Mouse (Mus musculus): ENCODE measurements around the gene Prkag2.

The Prkag2 gene

DNA sequence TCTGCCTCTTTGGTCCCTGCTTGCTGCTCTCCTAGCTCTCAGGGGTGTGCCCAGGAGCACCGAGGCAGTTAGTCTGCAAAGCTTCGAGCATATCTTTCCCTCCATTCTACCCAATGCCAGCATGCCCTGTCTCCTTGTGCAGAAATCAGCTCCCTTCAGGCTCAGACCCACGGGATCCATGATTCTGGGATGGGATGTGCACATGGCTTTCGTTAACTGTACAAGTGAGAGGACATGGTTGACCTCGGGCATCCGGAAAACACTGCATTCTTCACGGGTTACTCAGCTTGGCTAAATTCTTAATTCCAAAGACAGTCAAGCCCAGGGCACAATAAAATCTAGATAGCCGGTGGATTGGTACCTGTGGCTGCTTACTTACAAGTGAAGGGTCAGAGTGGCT is 213.2 kb downstream of the Prkag2 start:
- Histone ChIP-seq H3K4me1 (replicated peaks; ENCODE audit: low read depth, low read length) (peaks cover 29% of the 10 kb centered on the region), H3K27me3 (ENCODE audit: insufficient read depth, low read length) (no peaks in the 10 kb centered on the region), H3K36me3 (ENCODE audit: insufficient read depth, low read length) (peaks cover 32% of the 10 kb centered on the region), H3K4me3 (replicated peaks; ENCODE audit: low read length) (no peak overlapping the region), H3K9me3 (ENCODE audit: low read length) (no peaks in the 10 kb centered on the region)
- TF ChIP-seq NANOG (IDR thresholded peaks at IDR 0.05; ENCODE audit: borderline replicate concordance, low read length) (no peak), CTCF (conservative IDR thresholded peaks at IDR 0.05; ENCODE audit: low read length) (no peak)

- H3K36me3 ChIP-seq (ENCODE audit: insufficient read depth, low read length) = peaks cover 29% of the 10 kb centered on the region
- H3K9me3 ChIP-seq (ENCODE audit: low read length) = no peaks in the 10 kb centered on the region
- H3K4me1 ChIP-seq (replicated peaks; ENCODE audit: low read depth, low read length) = no peaks in the 10 kb centered on the region
- no peaks in the 10 kb centered on the region for H3K27me3 ChIP-seq (ENCODE audit: insufficient read depth, low read length)
- TF ChIP-seq NANOG (IDR thresholded peaks at IDR 0.05; ENCODE audit: borderline replicate concordance, low read length) = no peak
- TF ChIP-seq CTCF (conservative IDR thresholded peaks at IDR 0.05; ENCODE audit: low read length) = no peak
- no peak for TF ChIP-seq POU5F1 (IDR thresholded peaks at IDR 0.05; ENCODE audit: borderline replicate concordance, low read length)
- H3K4me3 ChIP-seq (replicated peaks; ENCODE audit: low read length) = no peak overlapping the region
Measured at GRCm38 (mm10) chr5:24878713-24879112, 221.7 kb downstream of the Prkag2 start.

DNA sequence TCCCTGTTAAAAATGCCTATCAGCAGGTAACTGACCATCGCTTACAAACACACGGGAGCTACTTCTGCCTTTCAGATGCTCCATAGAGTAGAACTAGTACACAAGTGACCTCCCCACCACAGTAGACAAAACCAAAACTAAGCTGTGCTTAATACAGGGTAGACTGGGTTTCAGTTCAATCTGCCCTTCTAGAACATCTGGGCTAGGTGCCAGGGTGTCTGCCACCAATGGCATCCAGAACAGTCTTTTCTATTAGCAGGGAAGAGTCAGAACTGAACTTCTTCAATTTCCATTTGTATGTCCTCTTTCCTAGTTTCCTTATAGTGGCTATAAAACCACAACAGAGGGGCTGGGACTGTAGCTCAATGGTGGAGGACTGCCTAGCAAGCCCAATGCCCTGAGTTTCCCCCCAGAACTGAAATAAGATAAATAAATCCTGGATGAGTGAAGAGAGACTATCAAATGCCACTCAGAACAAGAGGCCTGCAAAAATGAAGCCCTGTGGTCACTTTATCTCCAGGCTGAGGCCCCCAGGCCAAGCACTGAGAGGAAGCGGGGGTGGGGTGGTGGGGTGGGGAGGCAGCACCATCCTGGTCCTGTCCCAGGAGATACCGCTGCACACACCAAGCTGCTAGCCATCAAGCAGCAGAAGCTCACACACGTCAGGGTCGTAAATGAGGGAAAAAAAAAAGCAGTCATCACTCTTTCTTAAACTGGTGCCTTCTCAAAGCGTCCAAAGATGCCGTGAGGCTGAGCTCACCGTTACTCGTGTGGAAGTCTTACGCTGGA is 222.4 kb downstream of the Prkag2 start:
- no peak for TF ChIP-seq CTCF (conservative IDR thresholded peaks at IDR 0.05; ENCODE audit: low read length)
- no peak for TF ChIP-seq NANOG (IDR thresholded peaks at IDR 0.05; ENCODE audit: borderline replicate concordance, low read length)
- H3K36me3 ChIP-seq (ENCODE audit: insufficient read depth, low read length) = peaks cover 29% of the 10 kb centered on the region
- no peaks in the 10 kb centered on the region for H3K4me1 ChIP-seq (replicated peaks; ENCODE audit: low read depth, low read length)
- H3K9me3 ChIP-seq (ENCODE audit: low read length) = no peaks in the 10 kb centered on the region
- no peaks in the 10 kb centered on the region for H3K27me3 ChIP-seq (ENCODE audit: insufficient read depth, low read length)
- no peak overlapping the region for H3K4me3 ChIP-seq (replicated peaks; ENCODE audit: low read length)

DNA sequence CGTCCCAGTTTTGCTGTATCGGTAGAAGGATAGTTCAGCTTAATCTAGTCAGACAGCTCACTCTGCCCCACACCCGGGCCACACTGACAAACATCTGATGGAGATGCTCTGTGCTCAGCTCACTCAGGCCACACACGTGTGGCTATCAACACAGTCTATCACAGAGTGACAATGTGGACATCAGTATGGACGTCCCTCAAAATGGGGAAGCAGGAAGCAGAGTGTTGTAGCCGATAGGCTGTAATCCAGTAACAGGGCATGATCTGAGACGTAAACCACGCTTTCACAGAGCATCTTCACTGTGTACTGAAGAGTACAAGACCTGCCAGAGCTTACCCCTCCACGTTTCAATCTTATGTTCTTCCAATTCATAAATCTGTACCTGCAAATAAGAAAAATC is 223.8 kb downstream of the Prkag2 start:
- no peaks in the 10 kb centered on the region for H3K9me3 ChIP-seq (ENCODE audit: low read length)
- H3K4me3 ChIP-seq (replicated peaks; ENCODE audit: low read length) = no peak overlapping the region
- no peaks in the 10 kb centered on the region for H3K4me1 ChIP-seq (replicated peaks; ENCODE audit: low read depth, low read length)
- peaks cover 29% of the 10 kb centered on the region for H3K36me3 ChIP-seq (ENCODE audit: insufficient read depth, low read length)
- TF ChIP-seq NANOG (IDR thresholded peaks at IDR 0.05; ENCODE audit: borderline replicate concordance, low read length) (no peak), POU5F1 (IDR thresholded peaks at IDR 0.05; ENCODE audit: borderline replicate concordance, low read length) (no peak), CTCF (conservative IDR thresholded peaks at IDR 0.05; ENCODE audit: low read length) (no peak)
- H3K27me3 ChIP-seq (ENCODE audit: insufficient read depth, low read length) = no peaks in the 10 kb centered on the region

GRCm38 (mm10) chr5:24874111-24874510 is 226.3 kb downstream of the Prkag2 start:
- no peak overlapping the region for H3K4me3 ChIP-seq (replicated peaks; ENCODE audit: low read length)
- H3K9me3 ChIP-seq (ENCODE audit: low read length) = no peaks in the 10 kb centered on the region
- peaks cover 22% of the 10 kb centered on the region for H3K36me3 ChIP-seq (ENCODE audit: insufficient read depth, low read length)
- H3K27me3 ChIP-seq (ENCODE audit: insufficient read depth, low read length) = no peaks in the 10 kb centered on the region
- H3K4me1 ChIP-seq (replicated peaks; ENCODE audit: low read depth, low read length) = peaks cover 11% of the 10 kb centered on the region; the same call in 1 of the 2 replicates
- TF ChIP-seq POU5F1 (IDR thresholded peaks at IDR 0.05; ENCODE audit: borderline replicate concordance, low read length) (no peak), CTCF (conservative IDR thresholded peaks at IDR 0.05; ENCODE audit: low read length) (no peak), NANOG (IDR thresholded peaks at IDR 0.05; ENCODE audit: borderline replicate concordance, low read length) (no peak)

DNA sequence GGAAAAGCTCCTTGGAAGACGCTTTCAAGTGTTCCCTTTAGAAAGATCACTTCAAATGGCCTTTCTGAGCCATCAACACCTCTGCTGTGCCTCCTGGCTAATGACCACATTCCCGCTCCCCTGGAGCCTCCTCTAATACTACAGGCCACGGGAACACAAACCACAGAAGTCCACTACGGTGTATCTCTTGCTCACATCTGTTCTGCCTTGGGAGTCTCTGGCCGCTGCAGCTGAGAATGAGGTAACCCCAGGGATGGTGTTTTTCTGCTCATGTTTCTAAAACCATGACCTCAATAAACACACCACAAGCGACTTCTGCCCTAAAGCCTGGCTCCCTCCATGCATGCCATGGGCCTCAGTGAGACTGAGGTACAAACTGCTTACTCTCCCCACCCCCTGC is 227.2 kb downstream of the Prkag2 start:
- Histone ChIP-seq H3K9me3 (ENCODE audit: low read length) (no peaks in the 10 kb centered on the region), H3K27me3 (ENCODE audit: insufficient read depth, low read length) (no peaks in the 10 kb centered on the region), H3K36me3 (ENCODE audit: insufficient read depth, low read length) (peaks cover 18% of the 10 kb centered on the region), H3K4me3 (replicated peaks; ENCODE audit: low read length) (no peak overlapping the region), H3K4me1 (replicated peaks; ENCODE audit: low read depth, low read length) (peaks cover 11% of the 10 kb centered on the region; the same call in 1 of the 2 replicates)
- no peak for TF ChIP-seq POU5F1 (IDR thresholded peaks at IDR 0.05; ENCODE audit: borderline replicate concordance, low read length)
- no peak for TF ChIP-seq CTCF (conservative IDR thresholded peaks at IDR 0.05; ENCODE audit: low read length)
- no peak for TF ChIP-seq NANOG (IDR thresholded peaks at IDR 0.05; ENCODE audit: borderline replicate concordance, low read length)

GRCm38 (mm10) chr5:24871276-24871675 is 229.2 kb downstream of the Prkag2 start:
- no peak for TF ChIP-seq CTCF (conservative IDR thresholded peaks at IDR 0.05; ENCODE audit: low read length)
- TF ChIP-seq NANOG (IDR thresholded peaks at IDR 0.05; ENCODE audit: borderline replicate concordance, low read length) = no peak
- TF ChIP-seq POU5F1 (IDR thresholded peaks at IDR 0.05; ENCODE audit: borderline replicate concordance, low read length) = no peak
- Histone ChIP-seq H3K36me3 (ENCODE audit: insufficient read depth, low read length) (peaks cover 21% of the 10 kb centered on the region), H3K9me3 (ENCODE audit: low read length) (no peaks in the 10 kb centered on the region), H3K4me1 (replicated peaks; ENCODE audit: low read depth, low read length) (peaks cover 11% of the 10 kb centered on the region; the same call in 1 of the 2 replicates), H3K27me3 (ENCODE audit: insufficient read depth, low read length) (no peaks in the 10 kb centered on the region), H3K4me3 (replicated peaks; ENCODE audit: low read length) (no peak overlapping the region)

- peaks cover 11% of the 10 kb centered on the region; the same call in 1 of the 2 replicates for H3K4me1 ChIP-seq (replicated peaks; ENCODE audit: low read depth, low read length)
- no peaks in the 10 kb centered on the region for H3K27me3 ChIP-seq (ENCODE audit: insufficient read depth, low read length)
- no peak for TF ChIP-seq CTCF (conservative IDR thresholded peaks at IDR 0.05; ENCODE audit: low read length)
- TF ChIP-seq NANOG (IDR thresholded peaks at IDR 0.05; ENCODE audit: borderline replicate concordance, low read length) = no peak
- TF ChIP-seq POU5F1 (IDR thresholded peaks at IDR 0.05; ENCODE audit: borderline replicate concordance, low read length) = no peak
- peaks cover 10% of the 10 kb centered on the region for H3K36me3 ChIP-seq (ENCODE audit: insufficient read depth, low read length)
- H3K4me3 ChIP-seq (replicated peaks; ENCODE audit: low read length) = 0 out of 2 replicates have a peak overlapping the region, but pooled peaks have one; percentile 27
- H3K9me3 ChIP-seq (ENCODE audit: low read length) = no peaks in the 10 kb centered on the region
Measured at GRCm38 (mm10) chr5:24869796-24870289, 230.6 kb downstream of the Prkag2 start.

All from E14TG2a.4 (cell line).